ENCODE assay signal across 12 mouse cellular contexts in the genomic region with DNA sequence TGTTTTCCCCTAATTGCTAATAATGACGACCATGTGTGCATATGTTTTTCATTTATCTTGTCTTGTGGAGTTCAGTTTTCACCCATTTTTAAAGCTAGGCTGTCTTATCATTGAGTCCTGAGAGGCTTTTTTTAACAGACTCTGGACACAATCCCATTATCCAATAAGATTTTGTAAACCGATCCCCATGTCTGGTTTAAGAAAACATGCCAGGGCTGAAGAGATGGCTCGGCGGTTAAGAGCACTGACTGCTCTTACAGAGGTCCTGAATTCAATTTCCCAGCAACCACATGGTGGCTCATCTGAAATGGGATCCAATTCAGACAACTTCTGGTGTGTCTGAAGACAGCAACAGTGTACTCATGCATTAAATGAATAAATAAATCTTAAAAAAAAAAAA.
"Had no signal": no experiment of that assay in that cellular context is flagged by ENCODE, and none has a peak within 500 bp of the region (broad histone marks: within the 10 kb centered on the region; RNA-seq: fewer than 3 reads in every experiment).

No protein-coding gene starts in this region.

- ATAC-seq: midbrain, embryonic 13.5 days had no signal

- H3K9me3 ChIP-seq: limb, embryonic 13.5 days; midbrain, embryonic 13.5 days; neural tube, embryonic 13.5 days had no signal

- H3K27ac ChIP-seq: kidney, postnatal 0 days; limb, embryonic 13.5 days; liver, embryonic 14.5 days; midbrain, embryonic 13.5 days; neural tube, embryonic 13.5 days had no signal

- H3K4me1 ChIP-seq: limb, embryonic 13.5 days had no signal

- H3K4me3 ChIP-seq: limb, embryonic 13.5 days; midbrain, embryonic 13.5 days; neural tube, embryonic 13.5 days had no signal

- H3K27me3 ChIP-seq: limb, embryonic 13.5 days; midbrain, embryonic 13.5 days; neural tube, embryonic 13.5 days had no signal

- H3K9ac ChIP-seq: limb, embryonic 13.5 days; liver, embryonic 14.5 days; midbrain, embryonic 13.5 days; neural tube, embryonic 13.5 days had no signal

- DNase-seq: kidney, adult 8-10 months; kidney, postnatal 36 days; left cerebral cortex, postnatal 4 days; lung, adult 18-20 months; right cerebral cortex, adult 18-20 months; right cerebral cortex, postnatal 25 days; thymus, postnatal 36 days had no signal

- H3K36me3 ChIP-seq: limb, embryonic 13.5 days; midbrain, embryonic 13.5 days; neural tube, embryonic 13.5 days had no signal

- H3K4me2 ChIP-seq: limb, embryonic 13.5 days; midbrain, embryonic 13.5 days; neural tube, embryonic 13.5 days had no signal
